Mouse (Mus musculus) kidney, postnatal 14 days (tissue): Measurements from ENCODE around the gene Gse1.

Experiments used
- DNase-seq: peaks from one replicate; pipeline ENCODE4 v3.0.0; 2022; ENCODE audit warnings: mixed read lengths

The Gse1 gene

GRCm38 (mm10) chr8:120302941-120303675 lies 74.9 kb downstream of the Gse1 start:
- DNase-seq, result no peak

- no peak for DNase-seq
Measured at GRCm38 (mm10) chr8:120304097-120304496, 75.8 kb downstream of the Gse1 start.

DNA sequence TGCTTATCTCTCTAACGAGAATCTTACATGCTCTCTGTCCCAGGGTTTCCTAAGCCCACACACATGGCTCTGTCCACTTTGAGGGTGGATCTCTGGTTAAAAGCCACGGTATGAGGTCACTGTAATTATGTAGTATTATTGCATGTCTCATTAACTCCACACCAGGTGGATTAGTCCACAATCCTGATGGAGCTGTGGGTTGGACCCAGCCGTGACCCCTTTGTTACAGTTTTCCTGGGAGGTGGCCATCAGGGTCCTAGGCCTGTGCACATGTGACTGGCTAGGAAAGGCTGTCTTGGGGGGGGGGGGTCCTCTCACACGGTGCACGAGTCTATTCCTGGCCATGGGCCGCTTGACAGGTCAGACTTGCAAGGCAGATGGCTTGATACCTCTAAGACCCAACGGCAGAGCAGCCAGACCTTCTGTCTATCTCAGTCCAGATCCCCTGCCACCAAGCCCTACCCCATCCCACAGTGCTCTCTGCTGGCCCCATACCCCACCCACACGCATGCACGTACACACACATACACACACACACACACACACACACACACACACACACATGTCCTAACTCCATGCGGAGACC lies 77.6 kb downstream of the Gse1 start:
- DNase-seq, result no peak

DNA sequence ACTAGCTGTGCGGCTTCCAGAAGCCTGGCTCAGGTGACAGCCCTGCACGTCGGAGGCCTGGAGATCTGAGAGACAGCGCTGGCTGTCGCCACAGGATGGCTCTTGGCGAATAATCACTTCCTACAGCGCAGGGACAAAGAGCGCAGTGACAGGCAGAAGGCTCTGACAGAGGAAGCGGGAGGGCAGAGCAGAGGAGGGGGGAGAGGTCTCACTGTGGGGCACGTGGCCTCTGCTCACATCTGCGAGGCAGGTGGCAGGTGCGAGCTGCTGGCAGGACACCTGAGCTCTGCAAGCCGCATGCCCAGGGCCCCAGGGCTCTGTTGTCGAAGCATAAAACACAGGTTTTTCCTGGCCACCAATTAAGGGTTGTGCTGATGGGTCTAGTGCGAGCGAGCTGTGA lies 78.8 kb downstream of the Gse1 start:
- DNase-seq, result no peak

GRCm38 (mm10) chr8:120307528-120307927 lies 79.3 kb downstream of the Gse1 start:
- DNase-seq, result no peak

- DNase-seq, result no peak
Measured at GRCm38 (mm10) chr8:120308131-120308530, 79.9 kb downstream of the Gse1 start.

GRCm38 (mm10) chr8:120308553-120308952 lies 80.3 kb downstream of the Gse1 start:
- DNase-seq, result no peak

- DNase-seq, result no peak
Measured at GRCm38 (mm10) chr8:120309326-120309725, 81.1 kb downstream of the Gse1 start.

DNA sequence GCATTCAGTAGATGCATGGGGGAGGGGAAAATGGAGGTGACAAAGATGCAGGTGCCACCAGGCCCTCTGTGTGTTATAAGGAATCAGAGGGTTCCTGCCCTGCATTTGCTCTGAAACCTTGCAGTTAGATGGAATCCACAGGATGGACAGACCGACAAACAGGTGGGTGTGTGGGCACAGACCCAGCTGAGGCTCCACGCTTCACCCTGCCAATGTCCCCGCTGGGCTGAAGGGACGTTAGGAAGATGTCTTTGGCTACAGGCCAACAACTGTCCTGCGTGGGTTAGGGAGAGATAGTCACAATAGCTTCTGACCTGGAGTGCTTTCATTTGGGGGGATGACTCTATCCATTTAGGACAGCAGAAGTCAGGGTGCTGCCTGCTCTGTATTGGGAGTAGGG lies 81.8 kb downstream of the Gse1 start:
- DNase-seq, result no peak

DNA sequence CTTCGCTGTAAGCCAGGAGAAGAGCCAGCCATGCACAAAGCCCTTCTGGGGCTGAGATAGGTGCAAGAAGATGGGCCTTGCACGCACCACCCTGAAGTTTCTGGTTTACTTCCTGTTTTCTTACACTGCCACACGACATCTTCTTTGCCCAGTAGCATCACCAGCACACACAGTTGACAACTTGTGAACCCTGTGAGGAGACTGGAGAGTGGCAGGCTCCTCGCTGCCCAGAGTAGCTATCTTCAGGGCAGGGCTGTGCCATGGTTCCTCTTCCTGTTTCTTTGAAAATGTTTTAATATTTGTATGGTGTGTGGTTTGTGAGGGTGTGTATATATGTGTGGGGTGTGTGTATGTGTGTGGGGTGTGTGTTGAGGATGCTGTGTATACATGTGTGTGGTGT lies 84.2 kb downstream of the Gse1 start:
- no peak for DNase-seq

DNA sequence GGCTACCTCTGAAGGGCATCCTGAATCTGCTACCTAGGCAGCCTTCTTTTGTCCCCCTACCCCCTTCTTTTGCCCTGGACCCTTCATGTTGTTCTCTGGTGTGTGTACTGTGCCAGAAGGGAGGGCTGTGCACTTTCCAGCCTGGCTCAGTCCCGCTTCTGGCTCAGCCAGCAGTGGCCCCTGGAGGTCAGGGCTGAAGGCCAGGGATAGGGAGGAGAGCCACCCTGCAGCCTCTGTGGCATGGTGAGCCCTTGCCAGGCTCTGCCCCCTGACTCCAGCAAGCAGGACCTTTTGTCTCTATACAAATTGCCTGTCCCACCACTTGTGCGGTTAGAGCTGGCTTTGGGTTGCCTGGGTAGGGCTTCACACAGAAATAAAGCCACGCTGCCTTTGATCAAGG lies 85.4 kb downstream of the Gse1 start:
- no peak for DNase-seq

GRCm38 (mm10) chr8:120314932-120315331 lies 86.7 kb downstream of the Gse1 start:
- DNase-seq, result no peak

- DNase-seq, result no peak
Measured at GRCm38 (mm10) chr8:120315644-120316043, 87.4 kb downstream of the Gse1 start.

GRCm38 (mm10) chr8:120316707-120317106 lies 88.5 kb downstream of the Gse1 start:
- no peak for DNase-seq

GRCm38 (mm10) chr8:120317118-120317824 lies 89.0 kb downstream of the Gse1 start:
- no peak for DNase-seq

DNA sequence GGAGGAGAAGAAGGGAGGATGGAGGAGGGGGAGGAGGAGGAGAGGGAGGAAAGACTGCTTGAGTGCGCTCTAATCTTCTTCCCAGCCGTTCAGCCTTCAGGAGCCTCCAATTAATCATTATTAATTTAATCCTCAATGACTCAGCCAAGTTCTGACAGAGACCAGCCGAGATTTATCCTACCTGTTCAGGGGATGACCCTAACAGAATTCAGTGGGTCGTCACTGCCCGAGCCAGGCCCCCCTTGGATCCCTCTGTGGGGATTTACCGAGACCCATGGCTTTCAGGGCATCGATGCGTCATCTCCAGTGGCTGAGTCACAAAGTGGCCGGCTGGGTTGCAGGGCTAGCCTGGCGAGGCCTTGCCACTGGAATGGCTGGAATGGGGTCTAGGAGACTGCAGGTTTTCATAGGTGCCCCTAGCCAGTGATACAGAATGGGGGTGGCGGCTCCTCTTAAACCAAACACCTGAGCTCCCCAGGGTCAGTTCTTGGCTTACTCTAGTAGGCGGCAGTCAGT lies 90.3 kb downstream of the Gse1 start:
- no peak for DNase-seq

DNA sequence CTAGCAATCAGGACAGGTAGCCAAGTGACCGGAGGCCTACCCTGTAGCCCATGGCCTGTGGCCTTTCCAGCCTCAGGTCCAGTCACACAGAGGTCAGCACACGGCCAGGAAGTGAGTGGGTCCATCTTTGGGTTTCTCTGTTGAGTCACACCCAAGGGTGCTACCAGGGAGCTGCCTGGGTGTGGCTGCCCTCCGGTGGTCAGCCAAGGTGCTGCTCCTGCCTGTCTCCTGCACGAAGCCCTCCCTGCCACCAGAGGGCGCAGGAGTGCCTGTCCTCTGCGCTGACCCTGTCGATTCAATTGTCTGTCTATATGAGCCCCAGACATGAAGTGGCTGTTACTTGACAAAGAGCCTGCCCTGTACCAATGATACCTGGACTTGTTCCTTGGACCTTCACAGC lies 91.2 kb downstream of the Gse1 start:
- peak; percentile 83 for DNase-seq

DNA sequence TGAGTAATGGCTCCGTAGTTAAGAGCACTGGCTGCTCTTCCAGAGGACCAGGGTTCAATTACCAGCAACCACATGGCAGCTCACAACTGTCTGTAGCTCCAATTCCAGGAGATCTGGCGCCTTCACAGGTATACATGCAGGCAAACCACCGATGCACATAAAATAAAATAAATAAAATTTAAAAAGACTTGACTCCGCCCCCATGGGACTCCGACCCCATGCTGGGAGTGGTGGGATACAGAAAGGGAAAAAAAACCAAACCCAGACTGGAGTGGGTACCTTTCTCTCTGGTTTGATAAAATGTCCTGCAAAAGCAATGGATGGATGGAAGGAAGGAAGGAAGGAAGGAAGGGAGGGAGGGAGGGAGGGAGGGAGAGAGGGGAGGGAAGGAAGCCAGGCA lies 91.9 kb downstream of the Gse1 start:
- DNase-seq, result no peak

- no peak for DNase-seq
Measured at GRCm38 (mm10) chr8:120321724-120322123, 93.5 kb downstream of the Gse1 start.

- DNase-seq, result peak; percentile 75
Measured at GRCm38 (mm10) chr8:120322956-120323448, 94.7 kb downstream of the Gse1 start.

- DNase-seq, result peak; percentile 66
Measured at GRCm38 (mm10) chr8:120324555-120324954, 96.3 kb downstream of the Gse1 start.

- no peak for DNase-seq
Measured at GRCm38 (mm10) chr8:120325172-120325767, 97.0 kb downstream of the Gse1 start.

DNA sequence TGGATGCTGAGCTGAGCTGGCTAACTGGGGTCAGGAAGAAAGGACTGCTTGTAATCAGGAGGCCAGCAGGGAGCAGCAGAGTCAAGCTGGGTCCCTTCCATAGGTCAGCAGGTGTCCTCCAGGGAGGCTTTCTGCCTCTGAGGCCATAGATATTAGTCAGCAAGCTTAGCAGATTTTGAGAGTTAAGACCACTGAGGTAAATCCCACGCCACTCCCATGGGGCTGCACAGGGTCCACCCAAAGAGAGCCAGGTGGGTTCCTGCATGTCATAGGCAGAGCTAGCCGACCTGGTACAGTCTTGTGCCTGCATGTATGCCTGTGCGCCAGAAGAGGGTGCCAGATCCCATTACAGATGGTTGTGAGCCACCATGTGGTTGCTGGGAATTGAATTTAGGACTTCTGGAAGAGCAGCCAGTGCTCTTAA lies 98.9 kb downstream of the Gse1 start:
- peak; percentile 66 for DNase-seq
